Mouse (Mus musculus) erythroid progenitor cell, adult 5-6 weeks (primary cell): ENCODE measurements around the gene Adi1. TPM values are rescaled to one million over a fixed set of nuclear protein-coding genes. Genes with fewer than 3 reads are reported as not detected.

Experiments used
- ATAC-seq: replicated peaks from 2 replicates; pipeline ENCODE4 v1.8.0; 2016; ENCODE audit warnings: moderate number of reproducible peaks, mild to moderate bottlenecking, moderate TSS enrichment, inconsistent platforms; ENCODE audit not compliant: poor library complexity, low FRiP score, severe bottlenecking
- total RNA-seq, 2 experiments: library from RNA; stranded (forward) in 1 of 2; stranded (reverse) in 1 of 2; fragments of 150-400 nt in 1 of 2; fragments of 186-747, 209-891 nt in 1 of 2; gene quantifications; 2 replicates each; pipeline versions ENCODE4 v1.2.3 to v1.2.4; 2015 to 2017; ENCODE audit warnings: low replicate concordance in 2 of 2

Gene Adi1
- 11.5 and 14.7 TPM in 2 replicates for total RNA-seq (2015; ENCODE audit: low replicate concordance)
- total RNA-seq (2017; ENCODE audit: low replicate concordance), result 3.1 and 7.7 TPM in 2 replicates

DNA sequence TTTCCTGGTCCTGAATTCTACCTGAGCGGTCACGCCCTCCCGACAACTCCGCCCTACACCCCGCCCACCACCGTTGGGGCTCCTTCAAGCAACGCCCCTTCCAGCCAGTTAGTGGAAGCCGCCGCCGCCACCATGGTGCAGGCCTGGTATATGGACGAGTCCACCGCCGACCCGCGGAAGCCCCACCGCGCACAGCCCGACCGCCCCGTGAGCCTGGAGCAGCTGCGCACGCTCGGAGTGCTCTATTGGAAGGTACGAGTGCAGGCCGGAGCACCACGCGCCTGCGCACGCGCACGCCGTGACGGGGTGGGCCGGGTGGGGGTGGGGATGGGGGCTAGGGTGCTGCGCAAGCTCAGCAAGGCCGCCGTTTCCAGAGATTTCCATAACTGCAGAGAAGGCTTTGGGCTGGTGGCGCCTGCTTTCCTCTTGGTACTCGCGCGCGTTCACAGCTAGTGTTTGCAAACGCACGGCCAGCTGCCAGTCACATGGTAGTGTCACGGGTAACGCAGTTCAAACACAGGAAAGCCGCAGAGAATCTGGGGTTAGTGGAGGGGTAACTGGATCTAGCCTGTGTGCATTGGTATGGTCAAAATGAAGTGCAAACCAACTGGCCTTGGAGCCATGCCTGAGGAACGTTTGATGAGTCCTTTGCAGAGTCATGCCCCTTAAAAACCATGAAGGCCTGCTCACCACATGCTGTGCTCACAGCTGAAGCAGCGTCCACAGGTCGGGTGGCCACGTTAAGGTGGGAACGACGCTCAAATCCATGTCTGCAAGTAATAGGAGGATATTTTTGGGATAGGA is at the start of gene Adi1:
Gene Adi1, plus strand, starts transcription at position 111 of the 804 bp plus-strand sequence.
- ATAC-seq, result peak; percentile 83

DNA sequence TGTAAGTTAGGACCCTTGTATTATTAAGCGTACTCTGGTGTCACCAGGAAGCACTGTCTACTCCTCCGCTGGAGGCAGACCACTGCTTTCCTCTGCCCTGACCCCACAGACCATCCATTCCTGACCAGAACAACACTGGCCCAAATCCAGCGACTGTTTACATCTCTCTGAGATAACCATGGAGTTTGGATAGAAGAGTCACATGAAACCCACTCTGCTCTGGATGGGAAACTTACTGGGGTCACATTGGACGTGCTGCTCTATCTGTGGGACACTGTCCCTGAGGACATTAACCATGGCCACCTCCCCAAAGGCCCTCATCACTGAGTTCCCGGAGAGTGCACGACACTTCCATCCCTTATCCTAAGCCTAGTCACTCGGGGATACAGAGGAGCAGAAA is 49.6 kb upstream of the Adi1 start:
- no peak for ATAC-seq

DNA sequence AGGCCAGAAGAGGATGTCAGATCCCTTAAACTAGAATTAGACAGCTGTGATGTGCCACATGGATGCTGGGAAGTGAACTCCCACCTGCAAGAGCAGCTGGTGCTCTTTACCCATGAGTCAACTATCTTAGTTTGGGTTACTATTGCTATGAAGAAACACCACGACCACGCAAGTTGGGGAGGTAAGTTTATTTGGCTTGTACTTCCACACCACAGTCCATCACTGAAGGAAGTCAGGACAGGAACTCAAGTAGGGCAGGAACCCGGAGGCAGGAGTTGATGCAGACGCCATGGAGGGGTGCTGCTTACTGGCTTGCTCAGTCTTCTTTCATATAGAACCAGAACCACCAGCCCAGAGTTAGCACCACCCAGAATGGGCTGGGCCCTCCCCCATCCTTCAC is 47.9 kb upstream of the Adi1 start:
- no peak for ATAC-seq

DNA sequence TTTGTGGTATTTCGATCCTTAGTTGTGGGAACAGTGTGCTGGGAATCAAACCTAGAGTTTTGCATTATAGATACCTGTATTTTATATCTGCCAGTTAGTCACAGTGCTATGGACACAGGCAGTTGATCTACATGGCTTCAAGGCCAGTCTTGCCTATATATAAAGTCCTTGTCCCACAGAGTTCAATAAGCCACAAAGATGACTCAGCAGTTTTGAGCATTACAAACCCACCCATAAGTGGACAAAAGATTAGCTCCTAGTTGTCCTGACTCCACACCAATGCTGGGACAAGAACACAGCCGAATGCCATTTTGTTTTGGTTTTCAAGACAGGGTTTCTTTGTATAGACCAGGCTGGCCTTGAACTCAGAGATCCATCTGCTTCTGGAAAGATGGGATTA is 46.6 kb upstream of the Adi1 start:
- ATAC-seq, result no peak

- peak; percentile 41; the same call in 1 of the 2 replicates for ATAC-seq
Observed at GRCm38 (mm10) chr12:28635058-28635534, 39.9 kb upstream of the Adi1 start.

DNA sequence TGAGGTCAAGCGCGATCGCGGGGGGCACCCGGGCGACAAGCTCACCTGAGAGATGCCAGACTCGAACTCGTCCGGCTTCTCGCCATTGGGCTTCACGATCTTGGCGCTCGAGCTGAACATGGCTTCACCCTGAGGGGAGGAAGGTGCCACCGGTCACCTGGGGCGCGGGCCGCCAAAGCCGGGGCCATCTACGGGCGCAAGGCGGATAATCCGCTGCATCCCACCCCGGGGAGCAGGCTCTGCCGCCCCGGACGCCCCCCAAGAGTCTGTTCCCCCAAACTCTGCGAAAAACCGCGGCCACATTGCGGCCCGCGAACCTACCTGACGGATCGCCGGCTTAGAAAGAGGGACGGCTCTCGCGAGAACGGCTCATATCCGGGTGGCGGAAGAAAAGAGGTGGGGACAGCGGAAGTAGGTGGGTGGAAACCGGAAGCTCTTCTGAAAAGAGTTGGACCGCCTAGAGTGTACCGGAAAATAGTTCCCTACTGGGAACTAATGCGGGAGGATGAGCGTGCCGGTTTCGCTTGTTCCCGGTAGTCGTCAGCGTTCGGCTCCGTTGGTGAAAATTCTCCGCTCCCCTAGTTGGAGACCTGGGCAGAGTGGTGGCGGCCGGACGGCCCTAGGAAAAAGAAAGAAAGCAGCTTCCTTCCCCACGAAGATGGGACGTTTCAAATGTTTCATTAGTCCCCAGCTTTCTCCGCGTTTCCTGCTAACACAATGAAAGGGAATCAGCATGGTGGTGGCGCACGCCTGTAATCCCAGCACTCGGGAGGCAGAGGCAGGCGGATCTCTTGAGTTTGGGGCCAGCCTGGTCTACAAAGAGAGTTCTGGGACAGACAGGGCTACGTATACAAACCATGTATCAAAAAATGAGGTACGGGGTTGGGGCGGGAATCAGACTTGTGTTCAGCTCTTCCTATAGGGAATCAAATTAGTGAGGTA is 39.2 kb upstream of the Adi1 start, which contains the start of gene Rps7:
Gene Rps7, minus strand, starts transcription at position 419 of the 942 bp plus-strand sequence.
- peak; percentile 98 for ATAC-seq

GRCm38 (mm10) chr12:28636543-28636942 is 38.5 kb upstream of the Adi1 start:
- no peak for ATAC-seq

- no peak for ATAC-seq
Observed at GRCm38 (mm10) chr12:28638778-28639177, 36.3 kb upstream of the Adi1 start.

GRCm38 (mm10) chr12:28649141-28650110 is 25.6 kb upstream of the Adi1 start, which contains the start of gene Rnaseh1:
TSS of gene Rnaseh1 (plus strand) at chr12:28649602.
- ATAC-seq, result peak; percentile 100

DNA sequence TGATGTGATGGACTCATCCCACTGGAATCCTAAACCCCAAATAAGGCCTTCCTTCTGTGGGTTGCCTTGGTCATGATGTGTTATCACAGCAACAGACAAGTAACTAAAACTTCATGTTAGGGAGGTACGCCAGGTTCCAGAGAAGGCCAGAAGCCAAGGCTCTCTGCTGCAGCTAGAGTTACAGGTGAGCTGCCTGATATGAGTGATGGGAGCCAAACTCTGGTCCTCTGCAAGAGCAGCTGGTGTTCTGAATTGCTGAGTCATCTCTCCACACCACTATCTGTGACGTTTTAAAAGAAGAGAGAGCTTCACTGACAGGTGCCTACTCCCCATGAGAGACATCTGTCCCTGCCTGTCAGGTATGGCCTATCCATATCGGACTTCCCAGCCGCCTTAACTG is 12.4 kb upstream of the Adi1 start:
- no peak for ATAC-seq

DNA sequence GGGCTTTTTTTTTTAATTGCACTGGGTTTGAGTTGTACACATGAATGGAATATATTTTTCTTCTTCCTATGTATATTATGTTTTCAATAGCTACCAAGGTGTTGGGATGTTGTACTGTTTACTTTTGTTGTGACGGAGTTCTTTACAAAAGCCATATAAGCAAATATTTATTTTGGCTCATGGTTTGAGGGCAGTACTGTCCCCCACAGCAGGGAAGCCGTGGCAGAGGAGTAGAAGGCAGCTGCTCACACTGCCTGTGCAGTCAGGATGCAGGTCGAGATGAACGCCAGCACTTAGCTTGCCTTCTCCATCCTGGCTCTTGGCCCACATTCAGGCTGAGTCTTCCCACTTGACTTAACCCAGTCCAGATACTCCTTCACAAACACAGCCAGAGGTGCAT is 8.3 kb upstream of the Adi1 start:
- no peak for ATAC-seq

DNA sequence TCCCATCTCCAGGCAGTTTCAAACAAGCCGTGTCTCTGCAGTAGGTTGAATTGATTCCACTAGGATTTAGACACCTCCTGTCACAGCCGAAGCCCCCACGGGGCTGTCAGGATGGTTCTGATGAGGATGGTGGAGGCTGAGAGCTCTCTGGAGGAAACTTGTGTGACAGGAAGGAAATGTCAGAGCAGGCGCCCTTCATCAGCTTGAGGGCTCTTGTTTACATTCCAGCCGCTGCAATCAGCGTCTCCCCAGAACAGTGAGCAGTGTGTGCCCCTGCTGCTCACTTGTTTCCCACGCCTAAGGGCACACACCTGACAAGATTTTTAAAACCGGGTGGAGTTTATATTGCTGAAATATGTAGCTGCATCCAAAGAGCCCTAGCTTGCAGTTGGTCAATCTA is 7.7 kb upstream of the Adi1 start:
- no peak for ATAC-seq

DNA sequence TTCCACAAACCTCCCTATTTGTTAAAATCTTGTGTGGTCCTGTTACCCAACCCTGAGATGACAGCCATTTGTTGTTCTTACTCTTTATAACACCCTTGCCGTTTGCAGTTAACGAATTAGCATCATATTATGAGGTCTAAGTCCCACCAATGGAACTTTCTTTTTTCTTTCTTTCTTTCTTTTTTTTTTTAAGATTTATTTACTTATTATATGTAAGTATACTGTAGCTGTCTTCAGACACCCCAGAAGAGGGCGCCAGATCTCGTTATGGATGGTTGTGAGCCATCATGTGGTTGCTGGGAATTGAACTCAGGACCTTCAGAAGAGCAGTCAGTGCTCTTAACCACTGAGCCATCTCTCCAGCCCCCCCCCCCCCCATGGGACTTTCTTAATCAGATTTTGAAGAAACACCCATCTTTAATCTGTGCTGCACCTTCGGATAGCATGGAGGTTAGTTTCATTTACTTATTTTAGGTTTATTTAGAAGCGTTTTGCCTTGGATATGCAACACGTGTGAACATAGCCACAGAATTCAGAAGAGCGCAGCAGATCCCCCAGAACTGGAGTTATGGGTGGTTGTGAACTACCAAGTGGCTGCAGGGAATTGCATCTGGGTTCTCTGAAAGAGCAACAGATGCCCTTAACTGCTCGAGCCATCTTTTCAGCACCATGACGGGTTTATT is 852 bp upstream of the Adi1 start:
- ATAC-seq, result no peak

DNA sequence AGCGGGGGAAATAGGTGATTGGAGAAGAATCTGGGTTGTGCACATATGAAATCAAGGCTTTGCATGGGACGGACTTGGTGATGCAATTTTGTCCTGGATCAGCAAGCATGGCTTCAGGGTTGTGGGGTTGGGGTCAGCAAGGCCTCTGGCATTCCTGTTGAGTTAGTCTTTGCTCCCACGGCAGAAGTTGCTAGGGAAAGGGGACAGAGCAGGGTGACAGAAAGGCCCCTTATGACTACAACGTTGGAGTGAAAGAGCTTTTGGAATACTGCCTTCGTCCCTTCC is 836 bp downstream of the Adi1 start:
- no peak for ATAC-seq

- ATAC-seq, result no peak
Observed at GRCm38 (mm10) chr12:28684674-28685073, 9.6 kb downstream of the Adi1 start.

DNA sequence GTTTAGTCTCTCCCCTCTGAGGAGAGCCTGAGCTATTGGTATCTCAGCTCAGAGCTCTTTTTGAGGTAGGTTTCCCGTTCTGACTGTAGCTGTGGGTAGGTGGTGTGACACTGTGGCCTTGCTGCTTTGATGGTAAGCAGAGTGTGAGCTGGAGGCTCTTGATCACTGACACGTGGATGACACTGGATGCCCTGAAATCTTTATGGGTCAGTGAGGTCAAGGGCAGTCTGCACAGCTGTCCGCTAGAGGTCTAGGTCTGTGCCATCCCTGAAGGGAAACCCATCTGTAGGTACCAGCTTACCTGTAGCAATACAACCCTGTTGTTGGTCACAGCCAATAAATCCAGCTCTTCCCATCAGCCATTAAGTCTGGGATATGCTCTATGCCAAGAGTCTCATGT is 10.7 kb downstream of the Adi1 start:
- ATAC-seq, result no peak

- ATAC-seq, result no peak
Observed at GRCm38 (mm10) chr12:28686199-28686879, 11.3 kb downstream of the Adi1 start.

DNA sequence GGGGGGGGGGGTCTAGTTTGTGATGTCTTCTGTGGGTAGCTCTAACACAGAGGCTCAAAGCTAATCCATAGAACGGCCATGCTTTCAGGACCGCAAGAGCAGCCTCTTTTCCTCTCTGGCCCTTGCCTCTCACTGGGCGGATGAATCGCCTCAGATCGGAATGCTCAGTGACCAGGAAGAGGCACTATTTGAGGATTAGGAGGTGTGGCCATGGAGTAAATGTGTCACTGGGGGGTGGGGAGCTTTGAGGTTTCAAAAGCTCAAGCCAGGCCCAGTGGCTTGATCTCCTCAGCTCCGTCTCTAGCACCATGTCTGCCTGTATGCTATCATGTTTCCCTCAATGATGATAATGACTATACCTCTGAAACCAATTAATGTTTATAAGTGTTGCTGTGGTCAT is 14.0 kb downstream of the Adi1 start:
- no peak for ATAC-seq
